Mouse (Mus musculus) B cell, adult 62 days (primary cell): ENCODE measurements around the gene Cacna1a. TPM values are rescaled to one million over a fixed set of nuclear protein-coding genes. Genes with fewer than 3 reads are reported as not detected.

Experiments used
- total RNA-seq: library from RNA; stranded (reverse); gene quantifications from 4 replicates; pipeline ENCODE4 v1.2.4, GENCODE M21; 2023

Gene Cacna1a
- total RNA-seq = 0.91 to 3.5 TPM (median 2.1 TPM) in 4 replicates

DNA sequence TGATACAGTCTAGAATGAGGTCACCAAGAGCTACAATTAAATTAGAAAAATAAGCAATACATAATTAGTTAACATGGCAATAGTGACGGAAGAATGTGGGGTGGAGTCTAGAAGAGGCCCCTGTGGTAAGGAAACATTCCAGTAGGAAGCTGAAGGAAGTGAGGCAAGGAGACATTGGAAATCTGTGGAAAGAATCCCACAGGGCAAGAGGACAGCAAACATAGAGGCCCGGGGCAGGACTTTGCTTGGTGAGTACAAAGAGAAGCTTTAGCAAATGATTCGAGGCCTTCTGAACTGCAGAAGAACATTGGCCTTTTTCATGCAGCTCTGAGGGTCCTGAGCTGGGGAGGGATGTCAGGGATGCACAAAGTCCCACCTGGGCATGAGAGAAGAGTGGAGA lies at the start of gene Cacna1a:
Gene Cacna1a (plus strand): TSS at position 166 of the 400 bp plus-strand sequence.

DNA sequence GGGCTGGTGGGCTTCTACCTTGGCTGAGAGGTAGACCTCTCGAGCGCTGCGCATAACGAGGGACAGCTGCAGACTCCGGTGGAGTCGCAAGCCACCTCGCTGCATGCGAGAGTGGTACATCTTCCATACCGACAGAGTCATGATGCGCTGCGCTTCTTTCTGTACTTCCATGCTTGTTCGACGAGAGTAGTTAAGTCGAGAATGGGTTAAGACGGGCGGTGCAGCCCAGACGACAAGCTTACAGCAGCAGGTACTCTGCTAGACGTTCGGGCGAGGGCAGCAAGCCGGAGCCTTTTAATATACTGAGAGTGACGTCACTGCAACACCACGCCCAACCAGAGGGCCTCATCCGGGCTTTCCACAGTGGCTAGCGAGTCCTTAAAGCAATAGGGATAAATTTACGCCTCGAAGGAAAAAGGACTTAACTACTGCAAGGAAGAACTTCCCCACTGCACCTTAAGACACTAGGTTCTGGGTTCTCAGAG lies 274.4 kb downstream of the Cacna1a start, which contains the start of gene Ier2:
Gene Ier2 (minus strand): TSS at position 272 of the 485 bp plus-strand sequence.

DNA sequence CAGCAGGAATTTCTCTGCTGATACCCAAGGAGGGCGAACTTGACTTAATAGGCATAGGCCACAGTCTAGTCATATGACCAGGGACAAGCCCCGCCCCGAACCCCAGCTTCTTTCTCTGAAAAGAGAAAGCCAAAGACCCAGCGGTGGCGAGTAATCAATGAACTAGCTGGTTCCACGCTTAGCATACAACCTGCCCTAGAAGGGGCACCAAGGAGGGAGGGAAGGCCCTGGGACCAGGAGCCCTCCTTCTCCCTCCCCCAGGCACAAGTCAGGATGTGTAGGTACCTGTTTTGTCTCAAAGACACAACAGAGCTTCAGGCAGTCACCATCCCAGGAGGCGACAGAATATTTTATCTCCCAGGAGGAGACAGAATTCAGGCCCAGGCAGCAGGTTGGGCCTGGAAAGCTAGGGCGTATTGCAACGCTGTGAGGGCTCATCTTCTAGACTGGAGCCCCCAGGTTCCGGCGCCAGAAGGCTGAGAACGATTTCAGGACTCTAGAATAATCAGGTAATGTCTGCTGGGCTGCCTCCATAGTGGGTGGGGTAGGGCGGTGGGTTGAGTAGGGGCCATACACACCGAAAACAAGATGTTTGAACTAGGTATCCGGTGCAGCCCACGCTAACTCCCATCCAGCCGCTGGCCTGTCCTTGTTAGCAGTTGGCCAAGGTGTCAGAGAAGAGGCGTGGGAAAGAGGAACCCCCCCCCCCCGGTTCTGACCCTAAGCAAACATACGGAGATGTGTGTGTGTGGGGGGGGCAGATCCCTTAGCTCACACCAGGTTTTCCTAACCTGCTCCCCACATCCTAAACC lies 298.2 kb downstream of the Cacna1a start, which contains the start of gene Trmt1:
Gene Trmt1 (plus strand): TSS at position 117 of the 812 bp plus-strand sequence.

DNA sequence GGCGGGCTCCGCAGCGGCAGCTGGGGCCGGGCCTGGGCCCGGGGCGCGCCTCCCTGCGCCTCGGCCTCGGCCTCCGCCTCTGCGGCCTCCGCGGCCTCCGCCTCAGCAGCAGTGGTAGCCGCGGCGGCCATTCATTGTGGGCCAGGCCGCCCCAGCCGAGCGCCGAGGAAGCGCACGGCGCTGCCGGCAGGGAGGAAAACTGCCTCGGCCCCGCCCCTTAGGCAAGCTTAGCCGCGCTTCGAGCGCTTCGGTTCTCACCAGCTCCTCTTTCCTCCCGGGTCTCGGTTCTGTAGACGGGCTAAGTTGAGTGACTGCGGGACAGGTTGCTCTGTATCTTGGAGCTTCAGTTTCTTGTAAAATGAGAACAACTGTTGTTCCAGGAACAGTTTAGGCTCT lies 299.5 kb downstream of the Cacna1a start, which contains the start of gene Nacc1:
Gene Nacc1 (minus strand): TSS at position 158 of the 396 bp plus-strand sequence.

Other genes starting within 250 kb of the Cacna1a start
- 26.2 to 35.4 TPM (median 28.7 TPM) in 4 replicates for gene Cc2d1a, start 240.5 kb upstream of the Cacna1a start, total RNA-seq
- gene 4930432K21Rik, start 240.4 kb upstream of the Cacna1a start, total RNA-seq = 1.2 to 1.4 TPM (median 1.3 TPM) in 4 replicates
- gene Nanos3, start 203.2 kb upstream of the Cacna1a start, total RNA-seq = not detected in 4 replicates
- 28.2 to 33.1 TPM (median 30.3 TPM) in 4 replicates for gene Zswim4, start 151.4 kb upstream of the Cacna1a start, total RNA-seq
- gene D8Ertd738e, start 138.7 kb upstream of the Cacna1a start, total RNA-seq = 193 to 242 TPM (median 216 TPM) in 4 replicates
- 29.8 to 39.4 TPM (median 33.4 TPM) in 4 replicates for gene Mri1, start 131.1 kb upstream of the Cacna1a start, total RNA-seq
- 18.4 to 24.7 TPM (median 21.0 TPM) in 4 replicates for gene Ccdc130, start 118.1 kb upstream of the Cacna1a start, total RNA-seq